Mouse (Mus musculus): ENCODE results near the gene Rai14. TPM values are rescaled to one million over a fixed set of nuclear protein-coding genes. Genes with fewer than 3 reads are reported as not detected.

The Rai14 gene
- polyA plus RNA-seq, 1 experiment from 2014 or later: 69.9 TPM

DNA sequence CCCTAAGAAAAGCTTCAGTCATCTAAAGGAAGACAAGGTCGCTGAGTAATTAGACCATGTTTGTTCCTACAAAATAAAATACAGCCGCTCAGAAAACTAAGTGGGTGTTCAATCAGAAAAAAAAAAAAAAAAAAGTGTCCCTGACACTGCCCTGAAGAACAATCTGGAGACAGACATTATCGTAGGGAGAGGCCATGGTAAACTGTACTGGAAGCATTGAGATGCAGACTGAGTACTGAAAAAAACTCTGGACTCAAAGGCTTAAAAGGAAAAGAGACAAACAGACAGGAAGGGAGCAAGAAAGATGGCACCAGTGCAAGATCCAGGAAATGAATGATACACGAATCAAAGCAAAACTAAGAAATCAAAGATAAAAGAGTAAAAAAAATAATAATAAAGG, 71.2 kb downstream of the Rai14 start:
- Histone ChIP-seq H3K27me3 (no peaks in the 10 kb centered on the region), H3K27ac (no peak overlapping the region), H3K4me2 (no peak overlapping the region), H3K4me3 (no peak overlapping the region), H3K36me3 (no peaks in the 10 kb centered on the region), H3K9ac (no peak overlapping the region), H3K9me3 (no peaks in the 10 kb centered on the region), H3K4me1 (peaks cover 15% of the 10 kb centered on the region)
- ATAC-seq (ENCODE audit: borderline replicate concordance, extremely low read depth, low FRiP score, low TSS enrichment): no peak
- WGBS: 55% methylated on average over 4 of the region's 4 CpGs

DNA sequence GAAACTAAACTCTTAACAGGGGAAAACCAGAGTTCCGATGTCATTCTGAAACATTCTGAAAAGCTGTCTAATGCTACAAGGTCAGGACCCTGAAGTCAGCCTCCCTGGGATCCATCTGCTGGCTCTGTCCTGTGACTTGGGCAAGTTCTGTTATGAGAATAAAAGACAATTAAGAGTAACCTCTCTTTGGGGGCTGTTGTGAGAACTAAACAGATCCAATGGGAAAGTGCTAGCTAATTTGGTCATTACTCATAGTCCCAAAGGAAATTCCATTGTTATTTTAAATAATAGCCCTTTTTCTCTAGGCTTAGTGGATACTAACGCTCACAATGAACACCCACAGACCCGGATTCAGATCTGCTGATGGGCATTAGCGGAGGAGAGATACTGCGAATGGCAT, 72.0 kb downstream of the Rai14 start:
- Histone ChIP-seq H3K27ac (no peak overlapping the region), H3K4me2 (no peak overlapping the region), H3K27me3 (no peaks in the 10 kb centered on the region), H3K4me1 (peaks cover 10% of the 10 kb centered on the region; the same call in 1 of the 2 replicates), H3K4me3 (no peak overlapping the region), H3K9ac (no peak overlapping the region), H3K36me3 (no peaks in the 10 kb centered on the region), H3K9me3 (no peaks in the 10 kb centered on the region)
- ATAC-seq (ENCODE audit: borderline replicate concordance, extremely low read depth, low FRiP score, low TSS enrichment): no peak
- WGBS: 78% methylated on average over 5 of the region's 5 CpGs

DNA sequence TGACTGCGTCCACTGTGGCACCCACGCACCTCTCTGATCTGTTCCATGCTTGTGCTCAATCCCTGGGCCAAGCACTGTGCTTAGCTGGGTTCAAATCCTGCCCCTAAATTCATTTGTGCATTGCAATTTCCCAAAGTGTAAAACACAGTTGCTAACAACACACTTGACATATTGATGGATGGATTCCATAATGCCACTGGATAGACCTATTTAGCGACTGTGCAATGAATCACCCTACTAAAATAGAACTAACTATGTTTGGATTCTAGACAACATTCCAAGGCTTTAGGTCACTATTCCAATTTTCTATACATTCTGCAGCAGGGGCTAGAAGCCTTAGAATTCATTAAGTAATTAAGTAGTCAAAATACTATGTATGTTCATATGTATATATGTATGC, 73.7 kb downstream of the Rai14 start:
- H3K27me3 ChIP-seq: no peaks in the 10 kb centered on the region
- H3K4me1 ChIP-seq: peaks cover 17% of the 10 kb centered on the region; the same call in 1 of the 2 replicates
- H3K36me3 ChIP-seq: no peaks in the 10 kb centered on the region
- H3K4me3 ChIP-seq: no peak overlapping the region
- 81% methylated on average over 3 of the region's 3 CpGs for WGBS
- H3K9me3 ChIP-seq: no peaks in the 10 kb centered on the region
- no peak overlapping the region for H3K9ac ChIP-seq
- no peak overlapping the region for H3K27ac ChIP-seq
- no peak overlapping the region for H3K4me2 ChIP-seq
- no peak for ATAC-seq (ENCODE audit: borderline replicate concordance, extremely low read depth, low FRiP score, low TSS enrichment)

DNA sequence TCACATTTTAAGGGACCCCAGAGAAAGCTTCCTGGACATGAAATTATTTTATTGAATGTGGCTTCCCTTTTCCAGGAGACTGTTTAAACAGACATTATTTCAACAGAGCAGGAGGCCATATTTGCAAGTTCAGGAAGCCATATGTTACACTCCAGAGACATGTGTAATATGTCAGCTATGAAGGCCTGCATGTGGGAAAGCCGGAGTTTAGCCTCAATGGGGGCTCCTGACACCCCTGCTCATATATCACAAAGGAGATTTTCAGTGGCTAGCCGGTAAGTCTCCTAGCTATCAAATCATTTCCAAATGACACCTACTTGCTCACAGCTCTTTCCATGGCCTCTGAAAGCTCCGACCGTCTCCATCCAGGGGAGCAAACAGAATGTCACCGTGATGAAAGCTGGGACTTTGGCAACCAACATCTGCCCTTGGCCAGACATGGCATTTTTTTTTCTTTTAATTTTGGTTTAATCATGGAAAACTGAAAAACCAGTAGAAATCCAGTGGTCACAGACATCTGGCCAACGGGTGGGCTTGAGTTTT, 77.1 kb downstream of the Rai14 start:
- no peak for ATAC-seq (ENCODE audit: borderline replicate concordance, extremely low read depth, low FRiP score, low TSS enrichment)
- 46% methylated on average over 6 of the region's 6 CpGs for whole genome bisulfite sequencing
- no peak overlapping the region for H3K27ac ChIP-seq

DNA sequence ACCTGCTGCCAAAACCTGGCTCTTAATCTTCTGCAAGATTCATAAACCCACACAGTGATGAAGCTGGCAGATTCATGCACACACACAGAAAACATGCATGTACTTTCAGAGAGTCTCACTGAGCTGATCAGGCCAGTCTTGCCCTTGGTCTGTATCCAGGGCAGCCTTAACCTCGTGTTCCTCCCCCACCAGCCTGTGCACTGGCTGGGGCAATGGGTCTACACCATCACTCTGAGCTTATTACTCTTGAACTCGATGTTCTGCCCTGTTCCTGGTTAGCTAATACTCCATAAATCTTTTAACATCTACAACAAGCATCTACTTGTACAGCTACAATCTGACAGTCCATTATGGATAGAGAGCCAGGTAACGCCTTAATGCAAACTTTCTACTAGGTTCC, 77.6 kb downstream of the Rai14 start:
- H3K27me3 ChIP-seq: no peaks in the 10 kb centered on the region
- no peak overlapping the region for H3K27ac ChIP-seq
- no peak for ATAC-seq (ENCODE audit: borderline replicate concordance, extremely low read depth, low FRiP score, low TSS enrichment)
- H3K9me3 ChIP-seq: no peaks in the 10 kb centered on the region
- peaks cover 13% of the 10 kb centered on the region for H3K36me3 ChIP-seq
- peaks cover 32% of the 10 kb centered on the region for H3K4me1 ChIP-seq
- H3K9ac ChIP-seq: no peak overlapping the region
- 64% methylated on average over 3 of the region's 3 CpGs for WGBS
- no peak overlapping the region for H3K4me3 ChIP-seq
- H3K4me2 ChIP-seq: no peak overlapping the region

More for the DNA sequence above, 77.1 kb downstream of the Rai14 start:
- peaks cover 8% of the 10 kb centered on the region for H3K36me3 ChIP-seq
- no peaks in the 10 kb centered on the region for H3K27me3 ChIP-seq
- no peak overlapping the region for H3K4me2 ChIP-seq
- H3K9ac ChIP-seq: no peak overlapping the region
- H3K4me3 ChIP-seq: no peak overlapping the region
- H3K4me1 ChIP-seq: peaks cover 32% of the 10 kb centered on the region
- H3K9me3 ChIP-seq: no peaks in the 10 kb centered on the region

DNA sequence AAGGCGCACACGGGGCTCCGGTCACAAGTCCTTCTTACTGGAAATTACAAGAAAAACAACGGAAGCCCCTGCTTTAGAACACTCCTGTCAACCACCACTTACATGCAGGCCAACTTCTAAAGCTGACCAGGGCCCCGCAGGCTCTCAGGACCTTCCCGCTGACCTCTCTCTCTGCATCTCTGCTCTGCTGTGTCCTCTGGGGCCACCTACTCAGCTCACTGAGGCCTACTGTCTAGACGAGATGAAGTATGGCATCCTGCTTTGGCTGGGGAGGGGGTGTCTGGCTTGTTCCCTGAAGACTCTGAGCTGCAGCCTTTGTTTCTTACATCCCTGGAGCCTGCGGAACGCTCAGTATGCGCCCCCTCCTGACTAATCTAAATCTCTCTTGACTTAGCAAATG, 79.3 kb downstream of the Rai14 start:
- ATAC-seq (ENCODE audit: borderline replicate concordance, extremely low read depth, low FRiP score, low TSS enrichment): peak; percentile 33; the same call in 1 of the 2 replicates
- no peaks in the 10 kb centered on the region for H3K27me3 ChIP-seq
- peak overlapping the region; percentile 49; the same call in 1 of the 2 replicates for H3K27ac ChIP-seq
- no peak overlapping the region for H3K4me2 ChIP-seq
- H3K9me3 ChIP-seq: no peaks in the 10 kb centered on the region
- no peak overlapping the region for H3K4me3 ChIP-seq
- 25% methylated on average over 10 of the region's 10 CpGs for WGBS
- H3K36me3 ChIP-seq: peaks cover 21% of the 10 kb centered on the region
- H3K4me1 ChIP-seq: peaks cover 29% of the 10 kb centered on the region
- H3K9ac ChIP-seq: no peak overlapping the region; the same call in 1 of the 2 replicates

DNA sequence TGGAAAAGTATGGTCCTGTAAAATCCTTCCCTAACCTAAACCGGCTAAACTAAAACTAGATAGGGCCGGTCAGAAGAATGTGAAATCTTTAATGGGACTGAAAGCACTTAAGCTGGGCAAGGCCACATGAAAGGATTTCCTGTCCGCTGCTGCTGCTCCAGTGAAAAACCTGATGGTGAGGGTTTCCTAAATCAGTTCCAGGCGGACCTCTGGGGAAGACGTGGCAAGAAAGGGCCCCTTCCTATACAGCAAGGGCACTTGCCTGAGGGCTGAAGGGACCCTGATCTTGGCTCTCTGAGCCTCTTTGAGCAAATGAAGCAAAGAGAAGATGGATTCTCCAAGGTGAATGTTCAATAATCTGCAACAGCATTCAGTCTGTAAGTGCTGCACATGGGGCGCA, 80.2 kb downstream of the Rai14 start:
- H3K9ac ChIP-seq: no peak overlapping the region
- H3K4me3 ChIP-seq: no peak overlapping the region
- H3K36me3 ChIP-seq: peaks cover 24% of the 10 kb centered on the region
- H3K27me3 ChIP-seq: no peaks in the 10 kb centered on the region
- H3K4me1 ChIP-seq: peaks cover 29% of the 10 kb centered on the region
- 37% methylated on average over 6 of the region's 6 CpGs for WGBS
- H3K4me2 ChIP-seq: no peak overlapping the region
- ATAC-seq (ENCODE audit: borderline replicate concordance, extremely low read depth, low FRiP score, low TSS enrichment): no peak
- H3K9me3 ChIP-seq: no peaks in the 10 kb centered on the region
- peak overlapping the region; percentile 48; the same call in 1 of the 2 replicates for H3K27ac ChIP-seq

DNA sequence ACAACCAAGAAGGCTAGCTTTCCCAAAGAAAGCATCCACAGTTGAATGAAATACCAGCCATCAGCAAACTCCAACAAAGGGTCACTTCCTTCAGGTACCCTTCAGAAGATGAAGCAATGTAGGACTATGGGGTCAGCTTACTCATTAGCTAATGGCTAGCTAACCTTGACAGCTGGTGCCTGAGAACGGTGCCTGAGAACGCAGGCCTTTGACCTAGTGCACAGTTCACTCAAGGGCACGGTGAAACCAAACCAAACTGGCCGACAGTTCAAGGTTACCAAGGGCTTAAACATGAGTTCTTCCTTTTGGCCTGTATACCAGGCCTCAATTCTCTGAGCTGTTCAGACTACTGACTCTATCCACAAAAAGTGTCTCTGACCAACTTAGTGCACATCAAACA, 81.0 kb downstream of the Rai14 start:
- no peak overlapping the region for H3K4me3 ChIP-seq
- H3K9me3 ChIP-seq: no peaks in the 10 kb centered on the region
- H3K27me3 ChIP-seq: no peaks in the 10 kb centered on the region
- H3K9ac ChIP-seq: no peak overlapping the region
- peaks cover 24% of the 10 kb centered on the region for H3K36me3 ChIP-seq
- no peak overlapping the region for H3K27ac ChIP-seq
- no peak for ATAC-seq (ENCODE audit: borderline replicate concordance, extremely low read depth, low FRiP score, low TSS enrichment)
- H3K4me2 ChIP-seq: no peak overlapping the region
- H3K4me1 ChIP-seq: peaks cover 35% of the 10 kb centered on the region
- WGBS: 69% methylated on average over 4 of the region's 4 CpGs

DNA sequence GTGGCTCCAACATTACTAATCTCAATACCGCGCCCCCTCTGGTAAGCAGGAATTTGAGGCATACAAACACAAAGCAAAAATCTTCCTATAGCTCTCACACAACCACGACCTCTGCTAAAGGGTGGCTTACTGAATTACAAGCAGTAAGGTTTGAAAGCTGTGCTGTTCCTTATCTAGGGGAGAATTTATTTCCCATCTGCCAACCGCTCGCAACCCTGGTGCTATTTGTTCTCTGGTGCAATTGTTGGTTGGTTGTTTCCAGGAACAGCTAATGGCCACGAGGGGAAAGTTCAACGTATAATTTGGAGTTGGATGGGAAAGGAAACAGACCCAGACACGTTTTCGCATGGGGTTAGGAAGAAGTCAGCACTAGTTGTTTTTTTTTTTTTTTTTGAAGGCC, 81.8 kb downstream of the Rai14 start:
- Histone ChIP-seq H3K36me3 (peaks cover 24% of the 10 kb centered on the region), H3K4me1 (peaks cover 39% of the 10 kb centered on the region), H3K4me2 (no peak overlapping the region), H3K9ac (no peak overlapping the region), H3K27ac (no peak overlapping the region), H3K4me3 (no peak overlapping the region), H3K27me3 (no peaks in the 10 kb centered on the region), H3K9me3 (no peaks in the 10 kb centered on the region)
- ATAC-seq (ENCODE audit: borderline replicate concordance, extremely low read depth, low FRiP score, low TSS enrichment): no peak
- WGBS: 83% methylated on average over 9 of the region's 9 CpGs

DNA sequence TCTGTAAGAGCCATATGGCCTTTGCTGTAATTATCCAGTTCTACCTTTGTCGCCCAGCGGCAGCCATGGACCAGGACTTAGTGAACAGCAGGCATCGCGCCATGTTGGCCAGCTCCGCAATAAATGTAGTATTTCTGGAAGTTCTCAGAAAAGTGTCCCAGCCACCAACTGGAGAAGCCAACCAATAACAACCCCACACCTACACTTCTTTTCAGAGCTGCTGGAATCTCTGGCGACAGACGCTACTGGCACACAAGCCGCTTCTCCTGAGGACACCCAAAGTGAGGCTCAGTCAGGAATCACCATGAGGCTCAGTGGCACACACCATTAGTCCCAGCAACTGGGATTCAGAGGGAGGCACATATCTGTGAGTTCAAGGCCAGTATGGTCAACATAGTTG, 82.4 kb downstream of the Rai14 start:
- no peaks in the 10 kb centered on the region for H3K27me3 ChIP-seq
- no peak overlapping the region for H3K27ac ChIP-seq
- H3K4me1 ChIP-seq: peaks cover 35% of the 10 kb centered on the region
- WGBS: 97% methylated on average over 8 of the region's 8 CpGs
- ATAC-seq (ENCODE audit: borderline replicate concordance, extremely low read depth, low FRiP score, low TSS enrichment): no peak
- no peak overlapping the region for H3K9ac ChIP-seq
- H3K4me2 ChIP-seq: no peak overlapping the region
- peaks cover 24% of the 10 kb centered on the region for H3K36me3 ChIP-seq
- H3K9me3 ChIP-seq: no peaks in the 10 kb centered on the region
- no peak overlapping the region for H3K4me3 ChIP-seq

DNA sequence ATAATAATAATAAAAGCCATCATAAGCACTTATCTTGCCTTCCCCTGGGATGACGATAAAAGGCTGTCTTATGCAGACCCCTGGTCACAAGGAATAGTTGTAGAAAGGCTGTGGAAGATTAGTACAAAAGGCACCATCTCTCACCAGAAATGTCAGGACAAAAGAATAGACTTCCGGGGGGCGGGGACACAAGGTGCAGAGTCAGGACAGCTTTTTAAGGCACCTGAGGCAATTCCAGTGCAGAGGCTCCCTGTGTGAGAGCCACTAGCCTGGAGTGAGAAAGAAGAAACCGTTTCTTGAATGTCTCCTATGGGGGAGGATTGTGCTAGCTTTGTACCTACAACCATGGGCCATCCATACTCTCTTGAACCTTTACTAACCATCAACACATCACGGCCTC, 82.9 kb downstream of the Rai14 start:
- Histone ChIP-seq H3K4me3 (no peak overlapping the region), H3K27ac (no peak overlapping the region), H3K9ac (no peak overlapping the region), H3K27me3 (no peaks in the 10 kb centered on the region), H3K4me1 (peaks cover 34% of the 10 kb centered on the region), H3K36me3 (peaks cover 27% of the 10 kb centered on the region), H3K4me2 (no peak overlapping the region), H3K9me3 (no peaks in the 10 kb centered on the region)
- 90% methylated on average over 5 of the region's 5 CpGs for WGBS
- no peak for ATAC-seq (ENCODE audit: borderline replicate concordance, extremely low read depth, low FRiP score, low TSS enrichment)

DNA sequence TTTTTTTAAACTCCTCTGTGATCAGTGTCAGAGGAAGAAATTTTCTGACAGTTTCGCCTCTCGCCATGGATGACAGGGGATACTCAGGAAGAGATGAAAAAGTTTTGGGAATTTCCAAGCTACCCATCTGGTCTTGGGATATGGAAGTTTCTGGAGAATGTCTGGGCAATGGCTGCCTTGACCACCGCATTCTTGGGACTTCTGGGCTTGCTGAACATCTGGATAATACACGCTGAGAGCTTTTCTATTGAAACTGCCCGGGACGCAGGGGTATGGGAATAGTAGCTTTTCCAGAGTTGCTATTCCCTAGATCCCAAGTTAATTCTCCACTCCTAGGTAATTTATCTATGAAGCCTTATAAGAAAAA, 85.5 kb downstream of the Rai14 start:
- ATAC-seq (ENCODE audit: borderline replicate concordance, extremely low read depth, low FRiP score, low TSS enrichment): no peak
- H3K4me2 ChIP-seq: no peak overlapping the region
- peak overlapping the region; percentile 24; the same call in 1 of the 2 replicates for H3K27ac ChIP-seq
- peaks cover 14% of the 10 kb centered on the region for H3K4me1 ChIP-seq
- no peak overlapping the region for H3K4me3 ChIP-seq
- H3K9ac ChIP-seq: no peak overlapping the region
- no peaks in the 10 kb centered on the region for H3K27me3 ChIP-seq
- H3K36me3 ChIP-seq: peaks cover 27% of the 10 kb centered on the region
- no peaks in the 10 kb centered on the region for H3K9me3 ChIP-seq
- 72% methylated on average over 6 of the region's 6 CpGs for WGBS

Data from lung, embryonic 15.5 days (tissue).